Mouse (Mus musculus): ENCODE measurements around the gene Fgf22. TPM values are rescaled to one million over a fixed set of nuclear protein-coding genes. Genes with fewer than 3 reads are reported as not detected.
A peak's percentile ranks its signal among the peaks of the same experiment; 100 is the strongest.

The Fgf22 gene
- polyA plus RNA-seq, 1 experiment from 2014 or later = 0.38 TPM

- Histone ChIP-seq H3K36me3 (ENCODE audit: control insufficient read depth, insufficient read depth, low read length) (no peaks in the 10 kb centered on the region), H3K4me3 (ENCODE audit: low read depth, low read length) (no peak overlapping the region), H3K9ac (ENCODE audit: low read length) (peak overlapping the region; percentile 8; the same call in 1 of the 2 replicates), H3K27me3 (replicated peaks; ENCODE audit: control insufficient read depth, insufficient read depth, low read length) (peaks cover 37% of the 10 kb centered on the region), H3K4me1 (ENCODE audit: control insufficient read depth, insufficient read depth, low read length) (peaks cover 9% of the 10 kb centered on the region), H3K27ac (ENCODE audit: low read depth, low read length) (no peak overlapping the region), H3K4me2 (ENCODE audit: low read length) (no peak overlapping the region), H3K9me3 (replicated peaks; ENCODE audit: control insufficient read depth, low read length) (no peaks in the 10 kb centered on the region)
- DNase-seq (ENCODE audit: low spot score) (peak; percentile 64), ATAC-seq (no peak)
- WGBS = 8% methylated on average over 15 of the region's 15 CpGs
These were observed 23.1 kb downstream of the Fgf22 start for GRCm38 (mm10) chr10:79778006-79778405.

GRCm38 (mm10) chr10:79779193-79779592 is 24.3 kb downstream of the Fgf22 start:
- H3K4me1 ChIP-seq (ENCODE audit: control insufficient read depth, insufficient read depth, low read length) = peaks cover 9% of the 10 kb centered on the region
- no peaks in the 10 kb centered on the region for H3K36me3 ChIP-seq (ENCODE audit: control insufficient read depth, insufficient read depth, low read length)
- no peak overlapping the region for H3K9ac ChIP-seq (ENCODE audit: low read length)
- DNase-seq (ENCODE audit: low spot score) (no peak), ATAC-seq (no peak)
- H3K4me3 ChIP-seq (ENCODE audit: low read depth, low read length) = no peak overlapping the region
- peaks cover 37% of the 10 kb centered on the region for H3K27me3 ChIP-seq (replicated peaks; ENCODE audit: control insufficient read depth, insufficient read depth, low read length)
- 11% methylated on average over 2 of the region's 2 CpGs for WGBS
- no peak overlapping the region for H3K4me2 ChIP-seq (ENCODE audit: low read length)
- no peak overlapping the region for H3K27ac ChIP-seq (ENCODE audit: low read depth, low read length)
- H3K9me3 ChIP-seq (replicated peaks; ENCODE audit: control insufficient read depth, low read length) = no peaks in the 10 kb centered on the region

GRCm38 (mm10) chr10:79779784-79780663 is 25.1 kb downstream of the Fgf22 start:
- 2% methylated on average over 55 of the region's 55 CpGs for whole genome bisulfite sequencing
- H3K4me1 ChIP-seq (ENCODE audit: control insufficient read depth, insufficient read depth, low read length) = peaks cover 9% of the 10 kb centered on the region
- peak overlapping the region; percentile 21 for H3K4me3 ChIP-seq (ENCODE audit: low read depth, low read length)
- H3K9me3 ChIP-seq (replicated peaks; ENCODE audit: control insufficient read depth, low read length) = no peaks in the 10 kb centered on the region
- peak overlapping the region; percentile 61 for H3K4me2 ChIP-seq (ENCODE audit: low read length)
- H3K9ac ChIP-seq (ENCODE audit: low read length) = no peak overlapping the region
- H3K36me3 ChIP-seq (ENCODE audit: control insufficient read depth, insufficient read depth, low read length) = no peaks in the 10 kb centered on the region
- no peak overlapping the region for H3K27ac ChIP-seq (ENCODE audit: low read depth, low read length)
- ATAC-seq = peak; percentile 93
- DNase-seq (ENCODE audit: low spot score) = peak; percentile 92
- peaks cover 37% of the 10 kb centered on the region for H3K27me3 ChIP-seq (replicated peaks; ENCODE audit: control insufficient read depth, insufficient read depth, low read length)

GRCm38 (mm10) chr10:79780664-79781015 is 25.8 kb downstream of the Fgf22 start:
- ATAC-seq (no peak), DNase-seq (ENCODE audit: low spot score) (peak; percentile 62)
- H3K4me2 ChIP-seq (ENCODE audit: low read length) = peak overlapping the region; percentile 61
- H3K27me3 ChIP-seq (replicated peaks; ENCODE audit: control insufficient read depth, insufficient read depth, low read length) = peaks cover 37% of the 10 kb centered on the region
- H3K4me3 ChIP-seq (ENCODE audit: low read depth, low read length) = peak overlapping the region; percentile 21
- peaks cover 9% of the 10 kb centered on the region for H3K4me1 ChIP-seq (ENCODE audit: control insufficient read depth, insufficient read depth, low read length)
- H3K9me3 ChIP-seq (replicated peaks; ENCODE audit: control insufficient read depth, low read length) = no peaks in the 10 kb centered on the region
- WGBS = 2% methylated on average over 13 of the region's 13 CpGs
- no peaks in the 10 kb centered on the region for H3K36me3 ChIP-seq (ENCODE audit: control insufficient read depth, insufficient read depth, low read length)
- no peak overlapping the region for H3K27ac ChIP-seq (ENCODE audit: low read depth, low read length)
- no peak overlapping the region for H3K9ac ChIP-seq (ENCODE audit: low read length)

GRCm38 (mm10) chr10:79781139-79781538 is 26.3 kb downstream of the Fgf22 start:
- no peaks in the 10 kb centered on the region for H3K36me3 ChIP-seq (ENCODE audit: control insufficient read depth, insufficient read depth, low read length)
- no peaks in the 10 kb centered on the region for H3K9me3 ChIP-seq (replicated peaks; ENCODE audit: control insufficient read depth, low read length)
- no peak overlapping the region for H3K9ac ChIP-seq (ENCODE audit: low read length)
- H3K4me2 ChIP-seq (ENCODE audit: low read length) = peak overlapping the region; percentile 61
- H3K4me3 ChIP-seq (ENCODE audit: low read depth, low read length) = 0 out of 2 replicates have a peak overlapping the region, but pooled peaks have one; percentile 21
- no peak for DNase-seq (ENCODE audit: low spot score)
- H3K27ac ChIP-seq (ENCODE audit: low read depth, low read length) = no peak overlapping the region
- peaks cover 9% of the 10 kb centered on the region for H3K4me1 ChIP-seq (ENCODE audit: control insufficient read depth, insufficient read depth, low read length)
- WGBS = 27% methylated on average over 21 of the region's 21 CpGs
- ATAC-seq = peak; percentile 0; the same call in 1 of the 2 replicates
- peaks cover 36% of the 10 kb centered on the region for H3K27me3 ChIP-seq (replicated peaks; ENCODE audit: control insufficient read depth, insufficient read depth, low read length)

GRCm38 (mm10) chr10:79781956-79782355 is 27.1 kb downstream of the Fgf22 start:
- H3K27me3 ChIP-seq (replicated peaks; ENCODE audit: control insufficient read depth, insufficient read depth, low read length) = peaks cover 29% of the 10 kb centered on the region
- ATAC-seq (no peak), DNase-seq (ENCODE audit: low spot score) (no peak)
- whole genome bisulfite sequencing = 56% methylated on average over 5 of the region's 5 CpGs
- no peaks in the 10 kb centered on the region for H3K36me3 ChIP-seq (ENCODE audit: control insufficient read depth, insufficient read depth, low read length)
- no peaks in the 10 kb centered on the region for H3K9me3 ChIP-seq (replicated peaks; ENCODE audit: control insufficient read depth, low read length)
- H3K4me3 ChIP-seq (ENCODE audit: low read depth, low read length) = no peak overlapping the region
- H3K4me2 ChIP-seq (ENCODE audit: low read length) = no peak overlapping the region
- H3K27ac ChIP-seq (ENCODE audit: low read depth, low read length) = no peak overlapping the region
- peaks cover 6% of the 10 kb centered on the region for H3K4me1 ChIP-seq (ENCODE audit: control insufficient read depth, insufficient read depth, low read length)
- H3K9ac ChIP-seq (ENCODE audit: low read length) = no peak overlapping the region

GRCm38 (mm10) chr10:79783050-79783449 is 28.2 kb downstream of the Fgf22 start:
- ATAC-seq = no peak

GRCm38 (mm10) chr10:79783920-79784800 is 29.3 kb downstream of the Fgf22 start:
- no peak for ATAC-seq

More at GRCm38 (mm10) chr10:79783050-79783449, 28.2 kb downstream of the Fgf22 start:
- Histone ChIP-seq H3K9ac (ENCODE audit: low read length) (no peak overlapping the region), H3K4me1 (ENCODE audit: control insufficient read depth, insufficient read depth, low read length) (0 out of 2 replicates have a peak, but pooled peaks cover 3% of the 10 kb centered on the region), H3K27me3 (replicated peaks; ENCODE audit: control insufficient read depth, insufficient read depth, low read length) (peaks cover 18% of the 10 kb centered on the region), H3K4me2 (ENCODE audit: low read length) (no peak overlapping the region), H3K36me3 (ENCODE audit: control insufficient read depth, insufficient read depth, low read length) (no peaks in the 10 kb centered on the region), H3K9me3 (replicated peaks; ENCODE audit: control insufficient read depth, low read length) (no peaks in the 10 kb centered on the region), H3K4me3 (ENCODE audit: low read depth, low read length) (no peak overlapping the region), H3K27ac (ENCODE audit: low read depth, low read length) (no peak overlapping the region)
- no peak for DNase-seq (ENCODE audit: low spot score)
- WGBS = 64% methylated on average over 7 of the region's 7 CpGs

More at GRCm38 (mm10) chr10:79783920-79784800, 29.3 kb downstream of the Fgf22 start:
- Histone ChIP-seq H3K27ac (ENCODE audit: low read depth, low read length) (no peak overlapping the region), H3K4me2 (ENCODE audit: low read length) (no peak overlapping the region), H3K4me1 (ENCODE audit: control insufficient read depth, insufficient read depth, low read length) (0 out of 2 replicates have a peak, but pooled peaks cover 2% of the 10 kb centered on the region), H3K9ac (ENCODE audit: low read length) (no peak overlapping the region), H3K4me3 (ENCODE audit: low read depth, low read length) (no peak overlapping the region), H3K9me3 (replicated peaks; ENCODE audit: control insufficient read depth, low read length) (no peaks in the 10 kb centered on the region), H3K27me3 (replicated peaks; ENCODE audit: control insufficient read depth, insufficient read depth, low read length) (peaks cover 8% of the 10 kb centered on the region), H3K36me3 (ENCODE audit: control insufficient read depth, insufficient read depth, low read length) (no peaks in the 10 kb centered on the region)
- 39% methylated on average over 27 of the region's 27 CpGs for WGBS
- DNase-seq (ENCODE audit: low spot score) = peak; percentile 59
